Mouse (Mus musculus): ENCODE results near the gene Esyt3.

Esyt3 gene

GRCm38 (mm10) chr9:99355971-99356370, 2.4 kb downstream of the Esyt3 start:
- DNase-seq (ENCODE audit: low read depth in 1 of 2, low spot score in 2 of 2), result no peak

- DNase-seq (ENCODE audit: low read depth in 1 of 2, low spot score in 2 of 2), result no peak
Observed at GRCm38 (mm10) chr9:99354796-99355195, 3.6 kb downstream of the Esyt3 start.

- no peak for DNase-seq (ENCODE audit: low read depth in 1 of 2, low spot score in 2 of 2)
Observed at GRCm38 (mm10) chr9:99353390-99353789, 5.0 kb downstream of the Esyt3 start.

GRCm38 (mm10) chr9:99352964-99353363, 5.4 kb downstream of the Esyt3 start:
- no peak for DNase-seq (ENCODE audit: low read depth in 1 of 2, low spot score in 2 of 2)

- DNase-seq (ENCODE audit: low read depth in 1 of 2, low spot score in 2 of 2), result no peak
Observed at GRCm38 (mm10) chr9:99345351-99345792, 13.0 kb downstream of the Esyt3 start.

GRCm38 (mm10) chr9:99341600-99341999, 16.8 kb downstream of the Esyt3 start:
- DNase-seq (ENCODE audit: low read depth in 1 of 2, low spot score in 2 of 2), result no peak

- DNase-seq (ENCODE audit: low read depth in 1 of 2, low spot score in 2 of 2), result no peak
Observed at GRCm38 (mm10) chr9:99340126-99340525, 18.2 kb downstream of the Esyt3 start.

GRCm38 (mm10) chr9:99339182-99339581, 19.2 kb downstream of the Esyt3 start:
- no peak for DNase-seq (ENCODE audit: low read depth in 1 of 2, low spot score in 2 of 2)

- no peak for DNase-seq (ENCODE audit: low read depth in 1 of 2, low spot score in 2 of 2)
Observed at GRCm38 (mm10) chr9:99338293-99338692, 20.1 kb downstream of the Esyt3 start.

GRCm38 (mm10) chr9:99336538-99336937, 21.8 kb downstream of the Esyt3 start:
- no peak for DNase-seq (ENCODE audit: low read depth in 1 of 2, low spot score in 2 of 2)

- no peak for DNase-seq (ENCODE audit: low read depth in 1 of 2, low spot score in 2 of 2)
Observed at GRCm38 (mm10) chr9:99326881-99327280, 31.5 kb downstream of the Esyt3 start.

- DNase-seq (ENCODE audit: low read depth in 1 of 2, low spot score in 2 of 2), result no peak
Observed at GRCm38 (mm10) chr9:99325961-99326360, 32.4 kb downstream of the Esyt3 start.

- no peak for DNase-seq (ENCODE audit: low read depth in 1 of 2, low spot score in 2 of 2)
Observed at GRCm38 (mm10) chr9:99325208-99325929, 33.0 kb downstream of the Esyt3 start.

- DNase-seq (ENCODE audit: low read depth in 1 of 2, low spot score in 2 of 2), result no peak
Observed at GRCm38 (mm10) chr9:99320006-99320405, 38.4 kb downstream of the Esyt3 start.

- no peak for DNase-seq (ENCODE audit: low read depth in 1 of 2, low spot score in 2 of 2)
Observed at GRCm38 (mm10) chr9:99319343-99319951, 38.9 kb downstream of the Esyt3 start.

- no peak for DNase-seq (ENCODE audit: low read depth in 1 of 2, low spot score in 2 of 2)
Observed at GRCm38 (mm10) chr9:99306226-99306625, 52.1 kb downstream of the Esyt3 start.

- DNase-seq (ENCODE audit: low read depth in 1 of 2, low spot score in 2 of 2), result no peak
Observed at GRCm38 (mm10) chr9:99304296-99304695, 54.1 kb downstream of the Esyt3 start.

Data from monocyte, adult 2 months (primary cell).